Mouse (Mus musculus): ENCODE results near the gene Ctrc.

Ctrc gene

GRCm38 (mm10) chr4:141822089-141822488 is 24.1 kb downstream of the Ctrc start:
- peaks cover 8% of the 10 kb centered on the region for H3K27me3 ChIP-seq (ENCODE audit: insufficient read depth, low read length)
- peak overlapping the region; percentile 71 for H3K4me3 ChIP-seq (replicated peaks; ENCODE audit: low read length)
- peaks cover 51% of the 10 kb centered on the region for H3K4me1 ChIP-seq (replicated peaks; ENCODE audit: low read depth, low read length)
- TF ChIP-seq POU5F1 (IDR thresholded peaks at IDR 0.05; ENCODE audit: borderline replicate concordance, low read length) (no peak), NANOG (IDR thresholded peaks at IDR 0.05; ENCODE audit: borderline replicate concordance, low read length) (no peak), CTCF (conservative IDR thresholded peaks at IDR 0.05; ENCODE audit: low read length) (peak; percentile 79)
- no peaks in the 10 kb centered on the region for H3K36me3 ChIP-seq (ENCODE audit: insufficient read depth, low read length)
- H3K9me3 ChIP-seq (ENCODE audit: low read length): no peaks in the 10 kb centered on the region

GRCm38 (mm10) chr4:141821178-141821577 is 25.0 kb downstream of the Ctrc start:
- no peaks in the 10 kb centered on the region; the same call in 1 of the 2 replicates for H3K36me3 ChIP-seq (ENCODE audit: insufficient read depth, low read length)

GRCm38 (mm10) chr4:141819316-141819715 is 26.8 kb downstream of the Ctrc start:
- H3K4me1 ChIP-seq (replicated peaks; ENCODE audit: low read depth, low read length): peaks cover 52% of the 10 kb centered on the region

More at GRCm38 (mm10) chr4:141821178-141821577, 25.0 kb downstream of the Ctrc start:
- H3K4me1 ChIP-seq (replicated peaks; ENCODE audit: low read depth, low read length): peaks cover 55% of the 10 kb centered on the region
- no peaks in the 10 kb centered on the region for H3K9me3 ChIP-seq (ENCODE audit: low read length)
- peaks cover 8% of the 10 kb centered on the region for H3K27me3 ChIP-seq (ENCODE audit: insufficient read depth, low read length)
- H3K4me3 ChIP-seq (replicated peaks; ENCODE audit: low read length): peak overlapping the region; percentile 71
- TF ChIP-seq POU5F1 (IDR thresholded peaks at IDR 0.05; ENCODE audit: borderline replicate concordance, low read length): no peak
- TF ChIP-seq CTCF (conservative IDR thresholded peaks at IDR 0.05; ENCODE audit: low read length): no peak
- no peak for TF ChIP-seq NANOG (IDR thresholded peaks at IDR 0.05; ENCODE audit: borderline replicate concordance, low read length)

GRCm38 (mm10) chr4:141818861-141819260 is 27.3 kb downstream of the Ctrc start:
- TF ChIP-seq CTCF (conservative IDR thresholded peaks at IDR 0.05; ENCODE audit: low read length): no peak
- TF ChIP-seq POU5F1 (IDR thresholded peaks at IDR 0.05; ENCODE audit: borderline replicate concordance, low read length): no peak
- no peak for TF ChIP-seq NANOG (IDR thresholded peaks at IDR 0.05; ENCODE audit: borderline replicate concordance, low read length)
- Histone ChIP-seq H3K4me3 (replicated peaks; ENCODE audit: low read length) (0 out of 2 replicates have a peak overlapping the region, but pooled peaks have one; percentile 24), H3K27me3 (ENCODE audit: insufficient read depth, low read length) (peaks cover 8% of the 10 kb centered on the region), H3K4me1 (replicated peaks; ENCODE audit: low read depth, low read length) (peaks cover 52% of the 10 kb centered on the region), H3K9me3 (ENCODE audit: low read length) (no peaks in the 10 kb centered on the region), H3K36me3 (ENCODE audit: insufficient read depth, low read length) (peaks cover 20% of the 10 kb centered on the region)

More at GRCm38 (mm10) chr4:141819316-141819715, 26.8 kb downstream of the Ctrc start:
- Histone ChIP-seq H3K9me3 (ENCODE audit: low read length) (no peaks in the 10 kb centered on the region), H3K36me3 (ENCODE audit: insufficient read depth, low read length) (peaks cover 16% of the 10 kb centered on the region), H3K27me3 (ENCODE audit: insufficient read depth, low read length) (peaks cover 8% of the 10 kb centered on the region), H3K4me3 (replicated peaks; ENCODE audit: low read length) (no peak overlapping the region)
- TF ChIP-seq CTCF (conservative IDR thresholded peaks at IDR 0.05; ENCODE audit: low read length): no peak
- TF ChIP-seq NANOG (IDR thresholded peaks at IDR 0.05; ENCODE audit: borderline replicate concordance, low read length): no peak
- no peak for TF ChIP-seq POU5F1 (IDR thresholded peaks at IDR 0.05; ENCODE audit: borderline replicate concordance, low read length)

GRCm38 (mm10) chr4:141817706-141818105 is 28.5 kb downstream of the Ctrc start:
- peaks cover 32% of the 10 kb centered on the region for H3K36me3 ChIP-seq (ENCODE audit: insufficient read depth, low read length)
- no peaks in the 10 kb centered on the region for H3K9me3 ChIP-seq (ENCODE audit: low read length)
- peaks cover 8% of the 10 kb centered on the region for H3K27me3 ChIP-seq (ENCODE audit: insufficient read depth, low read length)
- H3K4me1 ChIP-seq (replicated peaks; ENCODE audit: low read depth, low read length): peaks cover 45% of the 10 kb centered on the region
- TF ChIP-seq CTCF (conservative IDR thresholded peaks at IDR 0.05; ENCODE audit: low read length): no peak
- TF ChIP-seq NANOG (IDR thresholded peaks at IDR 0.05; ENCODE audit: borderline replicate concordance, low read length): no peak
- no peak for TF ChIP-seq POU5F1 (IDR thresholded peaks at IDR 0.05; ENCODE audit: borderline replicate concordance, low read length)
- no peak overlapping the region for H3K4me3 ChIP-seq (replicated peaks; ENCODE audit: low read length)

GRCm38 (mm10) chr4:141816776-141817655 is 29.1 kb downstream of the Ctrc start:
- Histone ChIP-seq H3K36me3 (ENCODE audit: insufficient read depth, low read length) (peaks cover 39% of the 10 kb centered on the region), H3K4me3 (replicated peaks; ENCODE audit: low read length) (no peak overlapping the region), H3K27me3 (ENCODE audit: insufficient read depth, low read length) (peaks cover 8% of the 10 kb centered on the region), H3K9me3 (ENCODE audit: low read length) (no peaks in the 10 kb centered on the region), H3K4me1 (replicated peaks; ENCODE audit: low read depth, low read length) (peaks cover 38% of the 10 kb centered on the region)
- TF ChIP-seq NANOG (IDR thresholded peaks at IDR 0.05; ENCODE audit: borderline replicate concordance, low read length) (no peak), CTCF (conservative IDR thresholded peaks at IDR 0.05; ENCODE audit: low read length) (no peak), POU5F1 (IDR thresholded peaks at IDR 0.05; ENCODE audit: borderline replicate concordance, low read length) (no peak)

- peaks cover 30% of the 10 kb centered on the region for H3K4me1 ChIP-seq (replicated peaks; ENCODE audit: low read depth, low read length)
- no peaks in the 10 kb centered on the region for H3K9me3 ChIP-seq (ENCODE audit: low read length)
- H3K36me3 ChIP-seq (ENCODE audit: insufficient read depth, low read length): peaks cover 46% of the 10 kb centered on the region
- no peak for TF ChIP-seq NANOG (IDR thresholded peaks at IDR 0.05; ENCODE audit: borderline replicate concordance, low read length)
- TF ChIP-seq CTCF (conservative IDR thresholded peaks at IDR 0.05; ENCODE audit: low read length): no peak
- TF ChIP-seq POU5F1 (IDR thresholded peaks at IDR 0.05; ENCODE audit: borderline replicate concordance, low read length): no peak
- H3K27me3 ChIP-seq (ENCODE audit: insufficient read depth, low read length): peaks cover 8% of the 10 kb centered on the region
- H3K4me3 ChIP-seq (replicated peaks; ENCODE audit: low read length): no peak overlapping the region
Observed at GRCm38 (mm10) chr4:141816267-141816666, 29.9 kb downstream of the Ctrc start.

- Histone ChIP-seq H3K36me3 (ENCODE audit: insufficient read depth, low read length) (peaks cover 94% of the 10 kb centered on the region), H3K4me3 (replicated peaks; ENCODE audit: low read length) (no peak overlapping the region), H3K9me3 (ENCODE audit: low read length) (no peaks in the 10 kb centered on the region), H3K27me3 (ENCODE audit: insufficient read depth, low read length) (no peaks in the 10 kb centered on the region), H3K4me1 (replicated peaks; ENCODE audit: low read depth, low read length) (no peaks in the 10 kb centered on the region)
- TF ChIP-seq CTCF (conservative IDR thresholded peaks at IDR 0.05; ENCODE audit: low read length) (no peak; the same call in 1 of the 2 replicates), NANOG (IDR thresholded peaks at IDR 0.05; ENCODE audit: borderline replicate concordance, low read length) (no peak), POU5F1 (IDR thresholded peaks at IDR 0.05; ENCODE audit: borderline replicate concordance, low read length) (no peak)
Observed at GRCm38 (mm10) chr4:141811375-141811774, 34.8 kb downstream of the Ctrc start.

Data from E14TG2a.4 (cell line).